Mouse (Mus musculus): ENCODE measurements around the gene Kif26b. TPM values are rescaled to one million over a fixed set of nuclear protein-coding genes. Genes with fewer than 3 reads are reported as not detected.
A peak's percentile ranks its signal among the peaks of the same experiment; 100 is the strongest.

The Kif26b gene
- polyA plus RNA-seq, 1 experiment from 2014 or later, result 2.7 TPM

- no peak for DNase-seq (ENCODE audit: low spot score)
- H3K27ac ChIP-seq (ENCODE audit: low read depth, low read length), result no peak overlapping the region
- no peak overlapping the region for H3K4me2 ChIP-seq
- no peak overlapping the region for H3K4me3 ChIP-seq (ENCODE audit: low read depth, low read length)
- no peaks in the 10 kb centered on the region for H3K27me3 ChIP-seq (replicated peaks; ENCODE audit: control insufficient read depth, insufficient read depth, low read length)
- no peak overlapping the region for H3K9ac ChIP-seq (ENCODE audit: low read depth, low read length)
- H3K9me3 ChIP-seq (ENCODE audit: control insufficient read depth, low read length), result no peaks in the 10 kb centered on the region
- peaks cover 17% of the 10 kb centered on the region for H3K4me1 ChIP-seq (replicated peaks; ENCODE audit: control insufficient read depth, insufficient read depth, low read length)
- WGBS, result 69% methylated on average over 6 of the region's 6 CpGs
- ATAC-seq (replicated peaks; ENCODE audit: low FRiP score), result no peak
- H3K36me3 ChIP-seq (ENCODE audit: control insufficient read depth, insufficient read depth, low read length), result no peaks in the 10 kb centered on the region
Measured at GRCm38 (mm10) chr1:178626961-178627381, 98.0 kb downstream of the Kif26b start.

GRCm38 (mm10) chr1:178630042-178630441, 101.1 kb downstream of the Kif26b start:
- peak overlapping the region; percentile 26 for H3K4me2 ChIP-seq
- no peak overlapping the region for H3K4me3 ChIP-seq (ENCODE audit: low read depth, low read length)
- no peaks in the 10 kb centered on the region for H3K27me3 ChIP-seq (replicated peaks; ENCODE audit: control insufficient read depth, insufficient read depth, low read length)
- no peaks in the 10 kb centered on the region for H3K36me3 ChIP-seq (ENCODE audit: control insufficient read depth, insufficient read depth, low read length)
- 45% methylated on average over 5 of the region's 5 CpGs for WGBS
- H3K4me1 ChIP-seq (replicated peaks; ENCODE audit: control insufficient read depth, insufficient read depth, low read length), result peaks cover 26% of the 10 kb centered on the region
- no peak for DNase-seq (ENCODE audit: low spot score)
- H3K9ac ChIP-seq (ENCODE audit: low read depth, low read length), result no peak overlapping the region
- H3K27ac ChIP-seq (ENCODE audit: low read depth, low read length), result peak overlapping the region; percentile 35; the same call in 1 of the 2 replicates
- peak; percentile 85 for ATAC-seq (replicated peaks; ENCODE audit: low FRiP score)
- H3K9me3 ChIP-seq (ENCODE audit: control insufficient read depth, low read length), result no peaks in the 10 kb centered on the region

- Histone ChIP-seq H3K4me3 (ENCODE audit: low read depth, low read length) (no peak overlapping the region), H3K36me3 (ENCODE audit: control insufficient read depth, insufficient read depth, low read length) (no peaks in the 10 kb centered on the region), H3K9ac (ENCODE audit: low read depth, low read length) (no peak overlapping the region), H3K4me2 (no peak overlapping the region), H3K27me3 (replicated peaks; ENCODE audit: control insufficient read depth, insufficient read depth, low read length) (no peaks in the 10 kb centered on the region), H3K9me3 (ENCODE audit: control insufficient read depth, low read length) (no peaks in the 10 kb centered on the region), H3K27ac (ENCODE audit: low read depth, low read length) (no peak overlapping the region), H3K4me1 (replicated peaks; ENCODE audit: control insufficient read depth, insufficient read depth, low read length) (peaks cover 27% of the 10 kb centered on the region)
- DNase-seq (ENCODE audit: low spot score) (no peak), ATAC-seq (replicated peaks; ENCODE audit: low FRiP score) (no peak)
- 36% methylated on average over 7 of the region's 7 CpGs for WGBS
Measured at GRCm38 (mm10) chr1:178631863-178632262, 102.9 kb downstream of the Kif26b start.

- DNase-seq (ENCODE audit: low spot score), result no peak
- Histone ChIP-seq H3K9me3 (ENCODE audit: control insufficient read depth, low read length) (no peaks in the 10 kb centered on the region), H3K4me2 (no peak overlapping the region), H3K27ac (ENCODE audit: low read depth, low read length) (no peak overlapping the region), H3K27me3 (replicated peaks; ENCODE audit: control insufficient read depth, insufficient read depth, low read length) (no peaks in the 10 kb centered on the region), H3K4me1 (replicated peaks; ENCODE audit: control insufficient read depth, insufficient read depth, low read length) (peaks cover 38% of the 10 kb centered on the region), H3K36me3 (ENCODE audit: control insufficient read depth, insufficient read depth, low read length) (no peaks in the 10 kb centered on the region), H3K9ac (ENCODE audit: low read depth, low read length) (no peak overlapping the region), H3K4me3 (ENCODE audit: low read depth, low read length) (no peak overlapping the region)
- ATAC-seq (replicated peaks; ENCODE audit: low FRiP score), result no peak
- 69% methylated on average over 19 of the region's 19 CpGs for WGBS
Measured at GRCm38 (mm10) chr1:178634359-178635085, 105.6 kb downstream of the Kif26b start.

GRCm38 (mm10) chr1:178635470-178635869, 106.5 kb downstream of the Kif26b start:
- no peaks in the 10 kb centered on the region for H3K9me3 ChIP-seq (ENCODE audit: control insufficient read depth, low read length)
- H3K27ac ChIP-seq (ENCODE audit: low read depth, low read length), result no peak overlapping the region
- H3K9ac ChIP-seq (ENCODE audit: low read depth, low read length), result no peak overlapping the region
- no peaks in the 10 kb centered on the region for H3K27me3 ChIP-seq (replicated peaks; ENCODE audit: control insufficient read depth, insufficient read depth, low read length)
- H3K4me1 ChIP-seq (replicated peaks; ENCODE audit: control insufficient read depth, insufficient read depth, low read length), result peaks cover 32% of the 10 kb centered on the region
- no peak overlapping the region for H3K4me2 ChIP-seq
- no peak overlapping the region for H3K4me3 ChIP-seq (ENCODE audit: low read depth, low read length)
- DNase-seq (ENCODE audit: low spot score), result no peak
- no peak for ATAC-seq (replicated peaks; ENCODE audit: low FRiP score)
- H3K36me3 ChIP-seq (ENCODE audit: control insufficient read depth, insufficient read depth, low read length), result no peaks in the 10 kb centered on the region
- 70% methylated on average over 4 of the region's 4 CpGs for whole genome bisulfite sequencing

- Histone ChIP-seq H3K9me3 (ENCODE audit: control insufficient read depth, low read length) (no peaks in the 10 kb centered on the region), H3K4me2 (no peak overlapping the region), H3K4me3 (ENCODE audit: low read depth, low read length) (no peak overlapping the region), H3K27me3 (replicated peaks; ENCODE audit: control insufficient read depth, insufficient read depth, low read length) (no peaks in the 10 kb centered on the region), H3K27ac (ENCODE audit: low read depth, low read length) (no peak overlapping the region), H3K9ac (ENCODE audit: low read depth, low read length) (no peak overlapping the region), H3K36me3 (ENCODE audit: control insufficient read depth, insufficient read depth, low read length) (no peaks in the 10 kb centered on the region), H3K4me1 (replicated peaks; ENCODE audit: control insufficient read depth, insufficient read depth, low read length) (peaks cover 20% of the 10 kb centered on the region)
- ATAC-seq (replicated peaks; ENCODE audit: low FRiP score), result peak; percentile 81
- no peak for DNase-seq (ENCODE audit: low spot score)
- 52% methylated on average over 7 of the region's 7 CpGs for WGBS
Measured at GRCm38 (mm10) chr1:178637293-178637692, 108.4 kb downstream of the Kif26b start.

- H3K4me2 ChIP-seq, result no peak overlapping the region
- no peak overlapping the region for H3K4me3 ChIP-seq (ENCODE audit: low read depth, low read length)
- no peak for ATAC-seq (replicated peaks; ENCODE audit: low FRiP score)
- no peak overlapping the region for H3K9ac ChIP-seq (ENCODE audit: low read depth, low read length)
- 44% methylated on average over 6 of the region's 6 CpGs for WGBS
- H3K27ac ChIP-seq (ENCODE audit: low read depth, low read length), result no peak overlapping the region
- H3K4me1 ChIP-seq (replicated peaks; ENCODE audit: control insufficient read depth, insufficient read depth, low read length), result peaks cover 21% of the 10 kb centered on the region
- H3K27me3 ChIP-seq (replicated peaks; ENCODE audit: control insufficient read depth, insufficient read depth, low read length), result no peaks in the 10 kb centered on the region
- no peaks in the 10 kb centered on the region for H3K9me3 ChIP-seq (ENCODE audit: control insufficient read depth, low read length)
- H3K36me3 ChIP-seq (ENCODE audit: control insufficient read depth, insufficient read depth, low read length), result no peaks in the 10 kb centered on the region
- DNase-seq (ENCODE audit: low spot score), result no peak
Measured at GRCm38 (mm10) chr1:178639951-178640350, 111.0 kb downstream of the Kif26b start.

GRCm38 (mm10) chr1:178640719-178641455, 112.0 kb downstream of the Kif26b start:
- Histone ChIP-seq H3K27ac (ENCODE audit: low read depth, low read length) (no peak overlapping the region), H3K27me3 (replicated peaks; ENCODE audit: control insufficient read depth, insufficient read depth, low read length) (no peaks in the 10 kb centered on the region), H3K4me2 (no peak overlapping the region), H3K4me3 (ENCODE audit: low read depth, low read length) (no peak overlapping the region), H3K9me3 (ENCODE audit: control insufficient read depth, low read length) (no peaks in the 10 kb centered on the region), H3K4me1 (replicated peaks; ENCODE audit: control insufficient read depth, insufficient read depth, low read length) (peaks cover 26% of the 10 kb centered on the region), H3K36me3 (ENCODE audit: control insufficient read depth, insufficient read depth, low read length) (no peaks in the 10 kb centered on the region), H3K9ac (ENCODE audit: low read depth, low read length) (no peak overlapping the region)
- WGBS, result 68% methylated on average over 11 of the region's 11 CpGs
- ATAC-seq (replicated peaks; ENCODE audit: low FRiP score) (no peak), DNase-seq (ENCODE audit: low spot score) (no peak)

GRCm38 (mm10) chr1:178641788-178642187, 112.9 kb downstream of the Kif26b start:
- Histone ChIP-seq H3K4me2 (no peak overlapping the region), H3K4me3 (ENCODE audit: low read depth, low read length) (no peak overlapping the region), H3K27me3 (replicated peaks; ENCODE audit: control insufficient read depth, insufficient read depth, low read length) (no peaks in the 10 kb centered on the region), H3K9me3 (ENCODE audit: control insufficient read depth, low read length) (no peaks in the 10 kb centered on the region), H3K9ac (ENCODE audit: low read depth, low read length) (no peak overlapping the region), H3K4me1 (replicated peaks; ENCODE audit: control insufficient read depth, insufficient read depth, low read length) (peaks cover 25% of the 10 kb centered on the region), H3K27ac (ENCODE audit: low read depth, low read length) (no peak overlapping the region), H3K36me3 (ENCODE audit: control insufficient read depth, insufficient read depth, low read length) (no peaks in the 10 kb centered on the region)
- ATAC-seq (replicated peaks; ENCODE audit: low FRiP score) (no peak), DNase-seq (ENCODE audit: low spot score) (no peak)
- 68% methylated on average over 2 of the region's 2 CpGs for WGBS

Data from liver, embryonic 11.5 days (tissue).